Mouse (Mus musculus): ENCODE measurements around the gene Tubb2b. TPM values are rescaled to one million over a fixed set of nuclear protein-coding genes. Genes with fewer than 3 reads are reported as not detected.

Gene Tubb2b
- polyA plus RNA-seq, 1 experiment from 2014 or later = 1.0 TPM

DNA sequence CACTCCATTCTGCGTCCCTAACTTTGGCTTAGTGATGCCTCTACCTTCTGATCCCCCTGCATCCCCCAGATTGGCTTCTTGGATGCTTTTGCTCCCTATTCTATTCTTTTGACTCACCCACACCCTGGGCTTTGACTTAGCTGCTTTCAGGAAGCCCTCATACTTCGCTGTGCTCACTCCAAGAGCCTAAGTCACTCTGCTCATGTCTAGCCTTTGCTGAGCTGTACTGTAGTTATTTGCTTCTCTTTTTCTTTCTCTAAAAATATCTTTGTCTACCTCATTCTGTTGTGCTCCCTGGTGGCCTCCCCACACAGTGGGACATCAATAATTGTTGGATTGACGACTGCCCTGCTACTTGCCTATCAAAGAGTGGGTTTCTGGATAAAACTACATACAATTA, 17.9 kb upstream of the Tubb2b start:
- no peak overlapping the region for H3K9ac ChIP-seq (ENCODE audit: low read depth, low read length)
- WGBS (ENCODE audit: insufficient replicate concordance) = 48% methylated on average over 3 of the region's 3 CpGs
- no peaks in the 10 kb centered on the region; the same call in 1 of the 2 replicates for H3K4me1 ChIP-seq (ENCODE audit: control insufficient read depth, low read depth, low read length)
- no peak overlapping the region for H3K4me3 ChIP-seq (ENCODE audit: low read depth, low read length)
- no peak overlapping the region for H3K27ac ChIP-seq (ENCODE audit: low read length)
- ATAC-seq (ENCODE audit: low read depth) = no peak
- H3K27me3 ChIP-seq (ENCODE audit: control insufficient read depth, insufficient read depth, low read depth, low read length) = peaks cover 19% of the 10 kb centered on the region
- no peak overlapping the region for H3K4me2 ChIP-seq (ENCODE audit: low read depth, low read length)
- H3K36me3 ChIP-seq (ENCODE audit: control insufficient read depth, insufficient read depth) = no peaks in the 10 kb centered on the region
- H3K9me3 ChIP-seq (replicated peaks; ENCODE audit: control insufficient read depth, low read length) = no peaks in the 10 kb centered on the region

DNA sequence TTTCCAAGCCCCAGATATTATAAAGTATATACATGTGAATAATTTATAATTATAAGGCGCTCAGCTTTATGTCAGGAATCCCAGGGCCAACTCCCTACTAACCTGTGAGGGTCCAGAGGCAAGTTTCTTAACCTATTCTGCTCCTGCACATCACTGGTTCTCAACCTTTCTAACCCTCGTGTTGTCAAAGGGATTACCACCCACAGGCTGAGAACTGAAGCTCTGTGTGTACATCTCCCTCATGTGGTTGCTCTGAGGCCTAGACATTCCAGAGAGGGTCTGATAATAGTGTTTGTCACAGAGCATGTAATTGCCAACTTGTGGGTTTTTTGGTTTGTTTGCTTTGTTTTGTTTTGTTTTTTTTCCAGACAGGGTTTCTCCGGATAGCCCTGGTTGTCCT, 16.6 kb upstream of the Tubb2b start:
- peaks cover 19% of the 10 kb centered on the region for H3K27me3 ChIP-seq (ENCODE audit: control insufficient read depth, insufficient read depth, low read depth, low read length)
- WGBS (ENCODE audit: insufficient replicate concordance) = 43% methylated on average over 3 of the region's 3 CpGs
- no peaks in the 10 kb centered on the region; the same call in 1 of the 2 replicates for H3K4me1 ChIP-seq (ENCODE audit: control insufficient read depth, low read depth, low read length)
- no peak overlapping the region for H3K4me2 ChIP-seq (ENCODE audit: low read depth, low read length)
- ATAC-seq (ENCODE audit: low read depth) = no peak
- H3K9me3 ChIP-seq (replicated peaks; ENCODE audit: control insufficient read depth, low read length) = no peaks in the 10 kb centered on the region
- no peaks in the 10 kb centered on the region for H3K36me3 ChIP-seq (ENCODE audit: control insufficient read depth, insufficient read depth)
- no peak overlapping the region for H3K4me3 ChIP-seq (ENCODE audit: low read depth, low read length)
- H3K27ac ChIP-seq (ENCODE audit: low read length) = no peak overlapping the region
- H3K9ac ChIP-seq (ENCODE audit: low read depth, low read length) = no peak overlapping the region

DNA sequence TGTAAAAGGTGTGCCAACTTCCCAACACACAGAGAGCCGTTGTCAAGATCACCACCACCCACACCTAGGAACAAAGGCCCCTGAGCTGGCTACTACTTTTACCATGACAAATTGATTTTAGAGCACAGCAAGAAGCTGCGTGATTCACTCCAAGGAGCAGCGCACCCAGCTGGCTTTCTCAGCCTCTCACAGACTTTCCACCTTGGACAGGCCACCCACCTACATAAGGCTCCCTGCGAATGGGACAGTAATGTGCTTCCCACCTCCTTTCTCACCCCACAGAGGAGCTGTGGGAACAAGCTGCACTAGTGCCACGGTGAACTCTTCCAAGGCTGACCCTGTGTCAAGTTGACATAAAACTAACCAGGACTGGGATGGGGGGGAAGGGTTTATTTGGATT, 13.1 kb upstream of the Tubb2b start:
- no peaks in the 10 kb centered on the region for H3K27me3 ChIP-seq (ENCODE audit: control insufficient read depth, insufficient read depth, low read depth, low read length)
- H3K4me3 ChIP-seq (ENCODE audit: low read depth, low read length) = no peak overlapping the region
- H3K27ac ChIP-seq (ENCODE audit: low read length) = no peak overlapping the region
- no peaks in the 10 kb centered on the region for H3K4me1 ChIP-seq (ENCODE audit: control insufficient read depth, low read depth, low read length)
- no peak overlapping the region for H3K4me2 ChIP-seq (ENCODE audit: low read depth, low read length)
- H3K9me3 ChIP-seq (replicated peaks; ENCODE audit: control insufficient read depth, low read length) = no peaks in the 10 kb centered on the region
- WGBS (ENCODE audit: insufficient replicate concordance) = 71% methylated on average over 5 of the region's 5 CpGs
- ATAC-seq (ENCODE audit: low read depth) = no peak
- no peaks in the 10 kb centered on the region for H3K36me3 ChIP-seq (ENCODE audit: control insufficient read depth, insufficient read depth)
- no peak overlapping the region for H3K9ac ChIP-seq (ENCODE audit: low read depth, low read length)

DNA sequence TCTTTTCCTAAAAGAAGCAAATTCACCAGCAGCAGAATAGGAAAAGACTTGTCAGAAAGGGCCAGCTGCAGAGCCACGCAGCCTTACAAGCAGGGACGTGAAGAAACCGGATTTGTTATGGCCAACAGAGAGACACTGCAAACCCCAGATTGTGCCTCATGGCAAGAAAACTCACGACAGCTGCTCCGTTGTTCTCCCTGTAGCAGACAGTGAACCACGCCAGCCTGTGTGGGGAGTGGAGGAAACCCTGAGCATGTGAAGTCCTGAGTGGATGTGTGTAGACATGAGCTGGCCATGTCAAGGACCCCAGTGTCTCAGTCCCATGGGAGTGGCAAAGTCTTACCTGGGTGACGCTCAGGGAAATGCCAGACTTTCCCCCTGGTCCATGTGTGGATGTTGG, 6.3 kb upstream of the Tubb2b start:
- Histone ChIP-seq H3K9ac (ENCODE audit: low read depth, low read length) (no peak overlapping the region), H3K27ac (ENCODE audit: low read length) (no peak overlapping the region), H3K36me3 (ENCODE audit: control insufficient read depth, insufficient read depth) (no peaks in the 10 kb centered on the region), H3K4me2 (ENCODE audit: low read depth, low read length) (no peak overlapping the region), H3K27me3 (ENCODE audit: control insufficient read depth, insufficient read depth, low read depth, low read length) (peaks cover 34% of the 10 kb centered on the region), H3K4me3 (ENCODE audit: low read depth, low read length) (no peak overlapping the region), H3K9me3 (replicated peaks; ENCODE audit: control insufficient read depth, low read length) (no peaks in the 10 kb centered on the region), H3K4me1 (ENCODE audit: control insufficient read depth, low read depth, low read length) (peaks cover 6% of the 10 kb centered on the region)
- ATAC-seq (ENCODE audit: low read depth) = no peak
- 52% methylated on average over 7 of the region's 7 CpGs for WGBS (ENCODE audit: insufficient replicate concordance)

DNA sequence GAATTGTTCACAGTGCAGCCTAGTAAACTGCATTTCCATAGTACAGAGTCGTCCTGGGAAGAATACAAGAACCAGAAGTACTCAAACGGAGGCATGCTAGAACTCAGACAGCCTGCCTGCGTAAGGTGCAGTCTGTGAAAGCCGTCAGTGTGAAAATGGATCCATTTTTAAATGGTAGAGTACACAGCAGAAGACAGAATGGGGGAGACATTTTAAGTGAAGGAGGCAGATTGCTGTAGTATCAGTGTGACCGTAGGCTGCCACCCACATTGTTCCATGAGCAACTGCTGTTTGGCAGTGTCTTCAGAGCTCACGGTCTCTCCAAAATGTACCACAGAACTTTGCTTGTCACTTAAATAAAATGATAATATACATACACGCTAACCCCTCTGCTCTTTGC, 4.0 kb upstream of the Tubb2b start:
- H3K27ac ChIP-seq (ENCODE audit: low read length) = no peak overlapping the region
- 64% methylated on average over 7 of the region's 7 CpGs for WGBS (ENCODE audit: insufficient replicate concordance)
- peaks cover 58% of the 10 kb centered on the region for H3K27me3 ChIP-seq (ENCODE audit: control insufficient read depth, insufficient read depth, low read depth, low read length)
- no peak overlapping the region for H3K4me3 ChIP-seq (ENCODE audit: low read depth, low read length)
- H3K9ac ChIP-seq (ENCODE audit: low read depth, low read length) = no peak overlapping the region
- no peaks in the 10 kb centered on the region for H3K36me3 ChIP-seq (ENCODE audit: control insufficient read depth, insufficient read depth)
- no peak for ATAC-seq (ENCODE audit: low read depth)
- peaks cover 22% of the 10 kb centered on the region for H3K4me1 ChIP-seq (ENCODE audit: control insufficient read depth, low read depth, low read length)
- no peaks in the 10 kb centered on the region for H3K9me3 ChIP-seq (replicated peaks; ENCODE audit: control insufficient read depth, low read length)
- no peak overlapping the region for H3K4me2 ChIP-seq (ENCODE audit: low read depth, low read length)

DNA sequence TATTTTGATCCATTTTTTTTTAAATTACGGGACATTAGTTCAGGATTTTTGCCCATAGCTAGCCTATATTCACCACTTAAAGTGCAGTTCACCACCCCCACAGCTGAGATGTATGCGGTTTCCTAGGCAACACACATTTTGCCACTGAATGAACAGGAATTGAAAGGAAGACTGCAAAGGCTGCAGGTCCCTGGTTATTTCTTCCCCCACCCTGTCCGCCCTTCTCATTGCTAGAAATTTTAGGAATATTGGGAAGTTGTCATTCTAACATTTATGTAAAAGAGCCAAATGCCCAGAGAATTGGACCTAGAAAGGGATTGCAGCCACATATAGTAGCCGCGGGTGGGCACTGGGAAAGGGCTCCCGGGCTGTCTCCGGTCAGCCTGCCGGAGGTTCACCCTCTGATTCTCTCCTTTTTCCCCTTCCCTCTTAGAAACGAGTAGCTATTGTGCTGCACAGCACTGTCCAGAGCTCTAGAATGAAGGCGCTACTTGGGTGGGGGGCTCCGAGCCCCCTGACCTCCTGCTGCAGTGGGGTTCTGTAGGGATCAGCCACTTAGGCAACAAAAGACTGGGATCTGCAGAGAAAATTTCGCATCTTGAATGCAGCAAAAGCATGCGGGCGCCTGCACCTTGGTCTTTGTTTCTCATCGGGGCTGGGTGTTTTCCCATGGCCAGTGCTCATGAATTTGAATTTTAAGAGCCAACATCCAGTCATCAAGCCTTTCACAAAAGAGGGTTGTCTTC, 3.2 kb upstream of the Tubb2b start:
- WGBS (ENCODE audit: insufficient replicate concordance) = 13% methylated on average over 15 of the region's 15 CpGs
- H3K36me3 ChIP-seq (ENCODE audit: control insufficient read depth, insufficient read depth) = no peaks in the 10 kb centered on the region

DNA sequence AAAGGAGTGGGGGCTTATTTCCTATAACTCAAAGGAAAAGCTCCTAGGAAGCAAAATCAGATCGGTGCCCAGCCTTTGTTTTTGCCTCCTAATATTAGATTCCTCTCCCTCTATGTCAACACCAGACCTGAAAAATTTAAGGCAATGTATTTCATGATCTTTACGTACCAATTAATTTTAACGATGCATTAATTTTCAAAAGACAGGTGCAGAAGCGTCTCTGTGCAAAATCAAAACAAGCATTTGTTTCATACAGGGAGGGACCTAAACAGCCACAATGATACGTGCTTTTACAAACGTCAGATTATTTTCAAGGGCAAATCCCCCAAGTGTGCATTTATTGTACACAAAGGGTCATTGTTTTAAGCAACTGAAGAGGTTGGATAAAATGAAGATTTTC, 2.6 kb upstream of the Tubb2b start:
- Histone ChIP-seq H3K4me1 (ENCODE audit: control insufficient read depth, low read depth, low read length) (peaks cover 22% of the 10 kb centered on the region), H3K9me3 (replicated peaks; ENCODE audit: control insufficient read depth, low read length) (no peaks in the 10 kb centered on the region), H3K4me3 (ENCODE audit: low read depth, low read length) (no peak overlapping the region), H3K9ac (ENCODE audit: low read depth, low read length) (no peak overlapping the region), H3K4me2 (ENCODE audit: low read depth, low read length) (no peak overlapping the region), H3K27me3 (ENCODE audit: control insufficient read depth, insufficient read depth, low read depth, low read length) (peaks cover 62% of the 10 kb centered on the region), H3K27ac (ENCODE audit: low read length) (no peak overlapping the region), H3K36me3 (ENCODE audit: control insufficient read depth, insufficient read depth) (no peaks in the 10 kb centered on the region)
- 23% methylated on average over 6 of the region's 6 CpGs for WGBS (ENCODE audit: insufficient replicate concordance)
- no peak for ATAC-seq (ENCODE audit: low read depth)

More for the DNA sequence above, 3.2 kb upstream of the Tubb2b start:
- Histone ChIP-seq H3K9me3 (replicated peaks; ENCODE audit: control insufficient read depth, low read length) (no peaks in the 10 kb centered on the region), H3K4me1 (ENCODE audit: control insufficient read depth, low read depth, low read length) (peaks cover 22% of the 10 kb centered on the region), H3K27ac (ENCODE audit: low read length) (no peak overlapping the region), H3K9ac (ENCODE audit: low read depth, low read length) (no peak overlapping the region), H3K4me2 (ENCODE audit: low read depth, low read length) (no peak overlapping the region), H3K27me3 (ENCODE audit: control insufficient read depth, insufficient read depth, low read depth, low read length) (peaks cover 65% of the 10 kb centered on the region), H3K4me3 (ENCODE audit: low read depth, low read length) (no peak overlapping the region)
- ATAC-seq (ENCODE audit: low read depth) = no peak

DNA sequence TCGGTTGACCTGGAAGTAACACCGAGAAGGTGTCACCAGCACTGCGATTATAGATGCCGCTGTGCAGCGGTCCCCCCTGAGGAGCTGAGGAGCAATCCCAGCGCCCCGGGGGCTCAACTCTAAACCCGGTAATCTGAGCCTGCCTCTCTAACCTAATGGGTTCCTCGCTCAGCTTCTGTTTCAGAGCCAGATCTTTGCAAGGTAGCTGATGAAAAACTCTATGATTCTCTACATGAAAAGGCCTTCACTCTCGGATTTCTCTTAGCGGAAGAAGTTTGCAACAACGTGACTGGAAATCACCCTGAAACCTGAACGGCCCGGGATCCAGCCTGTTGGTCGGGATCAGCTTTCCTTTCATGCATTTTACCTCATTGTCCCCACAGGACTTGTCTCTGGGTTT, 2.0 kb upstream of the Tubb2b start:
- no peak overlapping the region for H3K4me3 ChIP-seq (ENCODE audit: low read depth, low read length)
- no peak overlapping the region for H3K9ac ChIP-seq (ENCODE audit: low read depth, low read length)
- H3K27me3 ChIP-seq (ENCODE audit: control insufficient read depth, insufficient read depth, low read depth, low read length) = peaks cover 62% of the 10 kb centered on the region
- H3K36me3 ChIP-seq (ENCODE audit: control insufficient read depth, insufficient read depth) = no peaks in the 10 kb centered on the region
- WGBS (ENCODE audit: insufficient replicate concordance) = 2% methylated on average over 15 of the region's 15 CpGs
- no peaks in the 10 kb centered on the region for H3K9me3 ChIP-seq (replicated peaks; ENCODE audit: control insufficient read depth, low read length)
- H3K4me1 ChIP-seq (ENCODE audit: control insufficient read depth, low read depth, low read length) = peaks cover 22% of the 10 kb centered on the region
- no peak overlapping the region for H3K4me2 ChIP-seq (ENCODE audit: low read depth, low read length)
- H3K27ac ChIP-seq (ENCODE audit: low read length) = no peak overlapping the region
- ATAC-seq (ENCODE audit: low read depth) = no peak

DNA sequence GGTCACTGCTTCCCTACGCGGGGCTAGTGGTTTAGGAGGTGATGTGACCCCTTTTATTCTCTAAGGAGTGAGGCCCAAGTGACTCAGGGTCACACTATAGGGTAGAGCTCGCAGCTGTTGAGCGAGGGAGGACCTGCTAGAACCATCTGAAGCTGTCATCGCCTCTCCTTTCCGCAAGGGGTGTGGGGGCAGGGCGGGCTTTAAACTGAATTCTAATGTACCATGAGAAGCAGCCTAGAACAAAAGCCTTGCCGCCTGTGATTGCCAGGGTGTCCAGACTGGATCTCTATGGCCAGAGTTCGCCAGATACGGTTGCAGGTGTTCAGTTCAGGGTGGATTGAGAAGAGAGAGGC, 1.4 kb upstream of the Tubb2b start:
- Histone ChIP-seq H3K9me3 (replicated peaks; ENCODE audit: control insufficient read depth, low read length) (no peaks in the 10 kb centered on the region), H3K9ac (ENCODE audit: low read depth, low read length) (no peak overlapping the region), H3K27ac (ENCODE audit: low read length) (no peak overlapping the region), H3K4me1 (ENCODE audit: control insufficient read depth, low read depth, low read length) (peaks cover 22% of the 10 kb centered on the region), H3K36me3 (ENCODE audit: control insufficient read depth, insufficient read depth) (no peaks in the 10 kb centered on the region), H3K4me3 (ENCODE audit: low read depth, low read length) (no peak overlapping the region), H3K27me3 (ENCODE audit: control insufficient read depth, insufficient read depth, low read depth, low read length) (peaks cover 62% of the 10 kb centered on the region), H3K4me2 (ENCODE audit: low read depth, low read length) (no peak overlapping the region; the same call in 1 of the 2 replicates)
- WGBS (ENCODE audit: insufficient replicate concordance) = under 1% methylated on average over 10 of the region's 10 CpGs
- ATAC-seq (ENCODE audit: low read depth) = no peak

Data from liver, embryonic 16.5 days (tissue).